Mouse (Mus musculus): ENCODE data around the gene Gmpr. TPM values are rescaled to one million over a fixed set of nuclear protein-coding genes. Genes with fewer than 3 reads are reported as not detected.

Gene Gmpr
- polyA plus RNA-seq, 1 experiment from 2014 or later: 62.4 TPM

DNA sequence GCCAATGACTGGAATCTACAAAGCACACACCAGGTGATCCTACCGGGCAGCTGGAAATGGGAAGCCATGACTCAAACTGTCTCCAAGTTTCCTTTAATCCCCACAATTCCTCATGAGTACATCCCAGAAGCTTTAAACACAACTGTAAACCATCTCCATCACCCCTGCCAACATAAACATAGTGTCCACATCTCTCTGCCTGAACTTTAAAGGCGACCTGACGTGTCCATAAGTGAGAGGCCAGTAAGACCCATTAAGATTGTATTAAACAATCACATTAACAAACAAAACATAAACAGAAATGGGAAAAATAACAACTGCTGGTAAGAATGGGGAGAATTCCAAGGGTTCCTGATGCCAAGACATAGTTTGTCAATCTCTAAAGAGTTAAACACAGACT, 72.5 kb downstream of the Gmpr start:
- no peak overlapping the region for H3K27ac ChIP-seq (ENCODE audit: low read length)
- peaks cover 41% of the 10 kb centered on the region for H3K4me1 ChIP-seq (ENCODE audit: insufficient read depth, low read length)
- no peaks in the 10 kb centered on the region for H3K27me3 ChIP-seq (ENCODE audit: insufficient read depth, low read length)
- H3K4me3 ChIP-seq (ENCODE audit: low read length): no peak overlapping the region
- WGBS: 80% methylated on average over 3 of the region's 3 CpGs
- no peak for ATAC-seq (ENCODE audit: low FRiP score, low TSS enrichment)
- no peaks in the 10 kb centered on the region for H3K9me3 ChIP-seq (ENCODE audit: low read length)
- no peaks in the 10 kb centered on the region for H3K36me3 ChIP-seq (ENCODE audit: insufficient read depth, low read length)
- H3K4me2 ChIP-seq (replicated peaks; ENCODE audit: low read depth, low read length): no peak overlapping the region
- no peak overlapping the region for H3K9ac ChIP-seq (replicated peaks; ENCODE audit: low read length)

DNA sequence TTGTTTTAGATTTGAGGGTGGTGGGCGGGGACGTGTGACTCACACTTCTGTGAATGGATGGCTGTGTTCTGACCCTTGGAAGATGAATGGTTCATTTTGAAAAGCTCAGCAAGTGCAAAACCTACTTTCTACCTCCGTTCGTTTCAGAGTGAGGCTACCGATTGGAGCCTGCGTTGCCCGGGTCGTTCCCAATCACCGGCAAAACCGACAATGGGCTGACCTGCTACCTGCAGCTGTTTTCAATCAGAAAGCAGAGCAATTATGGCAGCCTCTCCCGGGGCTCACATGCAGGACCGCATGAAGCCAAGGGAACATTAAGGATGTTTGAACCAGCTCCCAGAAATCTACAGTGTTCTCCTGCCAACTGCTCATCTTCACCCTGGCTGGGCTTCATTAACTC, 75.0 kb downstream of the Gmpr start:
- Histone ChIP-seq H3K36me3 (ENCODE audit: insufficient read depth, low read length) (no peaks in the 10 kb centered on the region), H3K9me3 (ENCODE audit: low read length) (no peaks in the 10 kb centered on the region), H3K4me3 (ENCODE audit: low read length) (no peak overlapping the region), H3K27me3 (ENCODE audit: insufficient read depth, low read length) (no peaks in the 10 kb centered on the region), H3K4me1 (ENCODE audit: insufficient read depth, low read length) (peaks cover 18% of the 10 kb centered on the region; the same call in 1 of the 2 replicates), H3K27ac (ENCODE audit: low read length) (no peak overlapping the region), H3K4me2 (replicated peaks; ENCODE audit: low read depth, low read length) (no peak overlapping the region), H3K9ac (replicated peaks; ENCODE audit: low read length) (no peak overlapping the region)
- ATAC-seq (ENCODE audit: low FRiP score, low TSS enrichment): no peak
- 51% methylated on average over 12 of the region's 12 CpGs for WGBS

GRCm38 (mm10) chr13:45583061-45583460, 75.8 kb downstream of the Gmpr start:
- Histone ChIP-seq H3K9me3 (ENCODE audit: low read length) (no peaks in the 10 kb centered on the region), H3K4me3 (ENCODE audit: low read length) (no peak overlapping the region), H3K27me3 (ENCODE audit: insufficient read depth, low read length) (no peaks in the 10 kb centered on the region), H3K4me1 (ENCODE audit: insufficient read depth, low read length) (0 out of 2 replicates have a peak, but pooled peaks cover 10% of the 10 kb centered on the region), H3K4me2 (replicated peaks; ENCODE audit: low read depth, low read length) (no peak overlapping the region), H3K27ac (ENCODE audit: low read length) (no peak overlapping the region), H3K9ac (replicated peaks; ENCODE audit: low read length) (no peak overlapping the region), H3K36me3 (ENCODE audit: insufficient read depth, low read length) (no peaks in the 10 kb centered on the region)
- ATAC-seq (ENCODE audit: low FRiP score, low TSS enrichment): no peak
- WGBS: 86% methylated on average over 5 of the region's 5 CpGs

- Histone ChIP-seq H3K36me3 (ENCODE audit: insufficient read depth, low read length) (no peaks in the 10 kb centered on the region), H3K9ac (replicated peaks; ENCODE audit: low read length) (no peak overlapping the region), H3K4me1 (ENCODE audit: insufficient read depth, low read length) (0 out of 2 replicates have a peak, but pooled peaks cover 5% of the 10 kb centered on the region), H3K27ac (ENCODE audit: low read length) (no peak overlapping the region), H3K4me3 (ENCODE audit: low read length) (no peak overlapping the region), H3K27me3 (ENCODE audit: insufficient read depth, low read length) (no peaks in the 10 kb centered on the region), H3K9me3 (ENCODE audit: low read length) (no peaks in the 10 kb centered on the region), H3K4me2 (replicated peaks; ENCODE audit: low read depth, low read length) (no peak overlapping the region)
- no peak for ATAC-seq (ENCODE audit: low FRiP score, low TSS enrichment)
Measured at GRCm38 (mm10) chr13:45590898-45591297, 83.7 kb downstream of the Gmpr start.

DNA sequence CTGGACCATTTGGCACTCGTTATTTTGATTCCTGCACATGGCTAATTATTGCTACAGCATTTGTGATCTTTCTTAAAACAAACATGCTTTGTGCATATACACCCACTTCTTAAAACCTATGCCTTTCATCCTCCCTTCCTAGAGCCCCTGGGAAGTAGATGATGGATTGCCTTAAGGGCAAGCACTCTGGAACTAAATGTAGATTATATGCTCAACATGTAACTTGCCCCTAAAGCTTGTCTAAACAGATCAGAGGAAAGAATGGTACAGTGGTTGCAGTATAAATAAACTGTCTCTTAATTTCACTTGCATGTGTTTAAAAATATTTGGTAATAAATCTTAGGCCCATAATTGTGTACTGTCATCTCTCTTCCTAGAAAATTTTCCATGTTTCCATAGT, 86.7 kb downstream of the Gmpr start:
- H3K4me3 ChIP-seq (ENCODE audit: low read length): no peak overlapping the region
- H3K27me3 ChIP-seq (ENCODE audit: insufficient read depth, low read length): no peaks in the 10 kb centered on the region
- H3K4me2 ChIP-seq (replicated peaks; ENCODE audit: low read depth, low read length): no peak overlapping the region
- no peak overlapping the region for H3K9ac ChIP-seq (replicated peaks; ENCODE audit: low read length)
- no peaks in the 10 kb centered on the region for H3K9me3 ChIP-seq (ENCODE audit: low read length)
- no peak for ATAC-seq (ENCODE audit: low FRiP score, low TSS enrichment)
- H3K4me1 ChIP-seq (ENCODE audit: insufficient read depth, low read length): 0 out of 2 replicates have a peak, but pooled peaks cover 5% of the 10 kb centered on the region
- H3K27ac ChIP-seq (ENCODE audit: low read length): no peak overlapping the region; the same call in 1 of the 2 replicates
- WGBS: 36% methylated on average over 1 of the region's 1 CpGs
- H3K36me3 ChIP-seq (ENCODE audit: insufficient read depth, low read length): no peaks in the 10 kb centered on the region

- Histone ChIP-seq H3K4me2 (replicated peaks; ENCODE audit: low read depth, low read length) (no peak overlapping the region), H3K4me1 (ENCODE audit: insufficient read depth, low read length) (no peaks in the 10 kb centered on the region), H3K4me3 (ENCODE audit: low read length) (no peak overlapping the region), H3K9ac (replicated peaks; ENCODE audit: low read length) (no peak overlapping the region), H3K27ac (ENCODE audit: low read length) (no peak overlapping the region), H3K36me3 (ENCODE audit: insufficient read depth, low read length) (no peaks in the 10 kb centered on the region), H3K27me3 (ENCODE audit: insufficient read depth, low read length) (no peaks in the 10 kb centered on the region), H3K9me3 (ENCODE audit: low read length) (no peaks in the 10 kb centered on the region)
- WGBS: 65% methylated on average over 7 of the region's 7 CpGs
- no peak for ATAC-seq (ENCODE audit: low FRiP score, low TSS enrichment)
Measured at GRCm38 (mm10) chr13:45595416-45595815, 88.2 kb downstream of the Gmpr start.

GRCm38 (mm10) chr13:45599831-45600230, 92.6 kb downstream of the Gmpr start:
- H3K4me1 ChIP-seq (ENCODE audit: insufficient read depth, low read length): peaks cover 6% of the 10 kb centered on the region
- H3K4me2 ChIP-seq (replicated peaks; ENCODE audit: low read depth, low read length): no peak overlapping the region
- H3K9me3 ChIP-seq (ENCODE audit: low read length): no peaks in the 10 kb centered on the region
- WGBS: 88% methylated on average over 2 of the region's 2 CpGs
- H3K9ac ChIP-seq (replicated peaks; ENCODE audit: low read length): no peak overlapping the region
- no peak overlapping the region for H3K27ac ChIP-seq (ENCODE audit: low read length)
- no peaks in the 10 kb centered on the region for H3K36me3 ChIP-seq (ENCODE audit: insufficient read depth, low read length)
- no peaks in the 10 kb centered on the region for H3K27me3 ChIP-seq (ENCODE audit: insufficient read depth, low read length)
- no peak overlapping the region for H3K4me3 ChIP-seq (ENCODE audit: low read length)
- no peak for ATAC-seq (ENCODE audit: low FRiP score, low TSS enrichment)

DNA sequence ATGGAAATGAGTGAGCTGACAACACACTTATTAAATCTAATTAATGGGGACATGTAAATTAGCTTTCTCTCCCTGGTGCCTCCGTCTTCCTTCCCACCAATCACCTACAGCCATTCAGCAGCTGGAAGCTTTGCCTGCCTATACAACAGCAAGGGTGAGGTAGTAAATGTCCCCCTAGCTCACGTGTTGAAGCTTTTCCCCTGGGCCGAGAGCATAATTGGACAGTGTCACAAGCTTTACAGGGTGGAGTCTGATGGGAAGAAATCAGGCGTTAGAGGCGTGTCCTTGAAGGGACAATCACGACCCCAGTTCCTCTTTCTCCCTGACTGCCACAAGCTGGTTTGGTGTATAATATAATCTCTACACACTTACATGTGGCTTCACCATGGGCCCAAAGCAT, 93.2 kb downstream of the Gmpr start:
- H3K4me3 ChIP-seq (ENCODE audit: low read length): no peak overlapping the region
- ATAC-seq (ENCODE audit: low FRiP score, low TSS enrichment): no peak
- no peaks in the 10 kb centered on the region for H3K36me3 ChIP-seq (ENCODE audit: insufficient read depth, low read length)
- H3K4me2 ChIP-seq (replicated peaks; ENCODE audit: low read depth, low read length): no peak overlapping the region
- no peaks in the 10 kb centered on the region for H3K27me3 ChIP-seq (ENCODE audit: insufficient read depth, low read length)
- H3K9ac ChIP-seq (replicated peaks; ENCODE audit: low read length): no peak overlapping the region
- no peaks in the 10 kb centered on the region for H3K9me3 ChIP-seq (ENCODE audit: low read length)
- no peak overlapping the region for H3K27ac ChIP-seq (ENCODE audit: low read length)
- 54% methylated on average over 6 of the region's 6 CpGs for WGBS
- H3K4me1 ChIP-seq (ENCODE audit: insufficient read depth, low read length): peaks cover 6% of the 10 kb centered on the region

Other genes starting within 250 kb of the Gmpr start
- 16.0 and 16.2 TPM in 2 replicates for gene Mylip, start 117.7 kb upstream of the Gmpr start, polyA plus RNA-seq (2015; fragmentation: Nextera tagmentation; extraction: Ambion mirVana)

Measured in kidney, embryonic 16.5 days (tissue).